Mouse (Mus musculus) heart, embryonic 16.5 days (tissue): Measurements from ENCODE around the gene Znrf3. TPM values are rescaled to one million over a fixed set of nuclear protein-coding genes. Genes with fewer than 3 reads are reported as not detected.
"Not testable (repeated sequence)": the region's sequence is repeated elsewhere in the genome, so short reads cannot be mapped to it uniquely, and the experiment has no call there.

Experiments used
- ATAC-seq: fragments of 200-750 bp; cut with Nextera tagmentation; replicated peaks from 2 replicates; pipeline ENCODE4 v1.8.0; 2017; ENCODE audit warnings: moderate number of reproducible peaks; ENCODE audit not compliant: insufficient read depth, low FRiP score; ENCODE audit errors: extremely low read depth
- H3K27ac ChIP-seq: fragments of 300-500 bp; sonication (generic); 2 replicates; pipeline ENCODE4 v1.5.1; 2014; ENCODE audit warnings: mild to moderate bottlenecking, low read length, control low read depth, moderate library complexity
- H3K27me3 ChIP-seq: fragments of 300-500 bp; sonication (generic); 2 replicates; pipeline ENCODE4 v1.6.1; 2014; ENCODE audit warnings: low read length, mixed read lengths; ENCODE audit not compliant: control insufficient read depth, insufficient read depth
- H3K36me3 ChIP-seq: fragments of 300-500 bp; sonication (generic); 2 replicates; pipeline ENCODE4 v1.6.1; 2014; ENCODE audit not compliant: control insufficient read depth, insufficient read depth
- H3K4me1 ChIP-seq: fragments of 300-500 bp; sonication (generic); 2 replicates; pipeline ENCODE4 v1.6.1; 2014; ENCODE audit warnings: low read length, mixed read lengths; ENCODE audit not compliant: control insufficient read depth, insufficient read depth
- H3K4me2 ChIP-seq: fragments of 300-500 bp; sonication (generic); 2 replicates; pipeline ENCODE4 v1.6.1; 2014; ENCODE audit warnings: low read depth, mild to moderate bottlenecking, control low read depth, low read length
- H3K4me3 ChIP-seq: fragments of 300-500 bp; sonication (generic); 2 replicates; pipeline ENCODE4 v1.5.1; 2014; ENCODE audit warnings: mild to moderate bottlenecking, control low read depth, low read length
- H3K9ac ChIP-seq: fragments of 300-500 bp; sonication (generic); 2 replicates; pipeline ENCODE4 v1.6.1; 2014; ENCODE audit warnings: low read length, control low read depth
- H3K9me3 ChIP-seq: fragments of 300-500 bp; sonication (generic); replicated peaks from 2 replicates; pipeline ENCODE4 v1.6.1; 2016; ENCODE audit warnings: low read length; ENCODE audit not compliant: control insufficient read depth
- WGBS: fragments of 180-500 bp; shearing (Covaris S2); extraction: QIAGEN DNeasy Blood & Tissue Kit; methylation state at CpG from one replicate; pipeline ENCODE4 v1.1.7; 2014; 5-methylcytosine and 5-hydroxymethylcytosine counted together
- polyA plus RNA-seq: library from polyadenylated mRNA; unstranded; fragments of >200 nt; fragmentation: Nextera tagmentation; extraction: Ambion mirVana; gene quantifications from 2 replicates; pipeline ENCODE4 v1.2.1, GENCODE M21; 2015

Znrf3 gene
- polyA plus RNA-seq: 6.5 and 7.3 TPM in 2 replicates

DNA sequence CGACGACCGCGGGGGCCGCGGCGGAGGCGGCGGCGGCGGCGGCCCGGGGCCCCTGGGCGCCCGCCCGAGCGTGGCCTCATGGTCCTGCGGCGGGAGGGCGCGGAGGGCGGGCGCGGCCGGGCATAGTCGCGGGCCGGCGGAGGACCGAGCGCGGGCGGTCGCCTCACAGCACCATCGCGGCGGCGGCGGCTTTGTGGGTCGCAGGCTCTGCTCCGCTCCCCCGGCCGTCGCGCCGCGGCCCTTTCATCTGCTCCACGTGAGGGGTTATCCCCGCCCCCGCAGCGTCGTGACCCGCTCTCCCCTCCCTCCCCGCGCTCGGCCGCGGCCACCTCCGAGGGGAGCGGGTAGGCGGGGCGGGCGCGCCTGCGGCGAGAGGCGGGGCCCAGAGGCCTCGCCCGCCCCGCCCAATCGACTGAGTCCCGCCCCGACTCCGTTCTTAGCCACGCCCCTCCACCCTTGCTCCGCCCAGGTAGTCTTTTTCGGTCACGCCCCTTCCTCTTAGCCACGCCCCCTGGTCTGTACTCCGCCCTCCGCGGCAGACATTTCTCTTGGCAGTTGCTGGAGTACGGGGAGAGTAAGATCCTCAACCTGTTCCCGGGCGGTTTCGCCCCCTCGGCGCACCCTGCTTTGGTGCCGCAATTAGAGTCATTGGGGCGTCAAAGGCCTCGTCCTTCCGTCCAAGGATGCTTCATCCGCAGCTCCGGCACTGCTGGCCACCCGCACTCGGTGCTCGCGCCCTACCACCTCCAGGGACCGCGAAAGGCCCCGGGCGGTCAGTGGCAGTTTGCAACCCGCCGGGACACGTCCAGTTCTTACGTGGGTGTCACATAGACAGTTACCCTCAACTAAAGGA is at the start of gene Znrf3:
Gene Znrf3, minus strand, starts transcription at position 249 of the 853 bp plus-strand sequence.
- H3K4me1 ChIP-seq: peaks cover 21% of the 10 kb centered on the region
- peak within 1 kb of the TSS; percentile 82 for H3K4me2 ChIP-seq
- H3K9ac ChIP-seq: peak within 1 kb of the TSS; percentile 92
- H3K36me3 ChIP-seq: no peaks in the 10 kb centered on the region
- H3K4me3 ChIP-seq: peak within 1 kb of the TSS; percentile 88
- no peaks in the 10 kb centered on the region for H3K9me3 ChIP-seq
- no peaks in the 10 kb centered on the region; the same call in 1 of the 2 replicates for H3K27me3 ChIP-seq
- ATAC-seq: peak; percentile 95
- under 1% methylated on average over 58 of the region's 106 CpGs for WGBS
- peak within 1 kb of the TSS; percentile 78 for H3K27ac ChIP-seq

GRCm38 (mm10) chr11:5493869-5494268 is 49.2 kb upstream of the Znrf3 start:
- no peak for ATAC-seq
- Histone ChIP-seq H3K9me3 (no peaks in the 10 kb centered on the region), H3K27me3 (no peaks in the 10 kb centered on the region), H3K4me1 (no peaks in the 10 kb centered on the region), H3K9ac (no peak overlapping the region), H3K4me3 (no peak overlapping the region), H3K36me3 (no peaks in the 10 kb centered on the region), H3K27ac (no peak overlapping the region), H3K4me2 (no peak overlapping the region)
- 65% methylated on average over 2 of the region's 2 CpGs for WGBS

- ATAC-seq: no peak
- no peak overlapping the region for H3K9ac ChIP-seq
- no peaks in the 10 kb centered on the region for H3K4me1 ChIP-seq
- H3K27me3 ChIP-seq: no peaks in the 10 kb centered on the region
- H3K4me3 ChIP-seq: no peak overlapping the region
- no peak overlapping the region for H3K4me2 ChIP-seq
- H3K27ac ChIP-seq: no peak overlapping the region
- no peaks in the 10 kb centered on the region for H3K9me3 ChIP-seq
- 41% methylated on average over 7 of the region's 7 CpGs for WGBS
- no peaks in the 10 kb centered on the region for H3K36me3 ChIP-seq
Measured at GRCm38 (mm10) chr11:5491912-5492311, 47.3 kb upstream of the Znrf3 start.

- Histone ChIP-seq H3K4me1 (no peaks in the 10 kb centered on the region), H3K4me2 (no peak overlapping the region), H3K27ac (no peak overlapping the region), H3K9ac (no peak overlapping the region), H3K4me3 (no peak overlapping the region), H3K36me3 (no peaks in the 10 kb centered on the region), H3K27me3 (no peaks in the 10 kb centered on the region), H3K9me3 (no peaks in the 10 kb centered on the region)
- WGBS: 74% methylated on average over 10 of the region's 10 CpGs
- ATAC-seq: no peak
Measured at GRCm38 (mm10) chr11:5490989-5491656, 46.5 kb upstream of the Znrf3 start.

GRCm38 (mm10) chr11:5489433-5489832 is 44.8 kb upstream of the Znrf3 start:
- ATAC-seq, H3K27ac ChIP-seq: not testable (repeated sequence)
- WGBS: 81% methylated on average over 10 of the region's 10 CpGs

DNA sequence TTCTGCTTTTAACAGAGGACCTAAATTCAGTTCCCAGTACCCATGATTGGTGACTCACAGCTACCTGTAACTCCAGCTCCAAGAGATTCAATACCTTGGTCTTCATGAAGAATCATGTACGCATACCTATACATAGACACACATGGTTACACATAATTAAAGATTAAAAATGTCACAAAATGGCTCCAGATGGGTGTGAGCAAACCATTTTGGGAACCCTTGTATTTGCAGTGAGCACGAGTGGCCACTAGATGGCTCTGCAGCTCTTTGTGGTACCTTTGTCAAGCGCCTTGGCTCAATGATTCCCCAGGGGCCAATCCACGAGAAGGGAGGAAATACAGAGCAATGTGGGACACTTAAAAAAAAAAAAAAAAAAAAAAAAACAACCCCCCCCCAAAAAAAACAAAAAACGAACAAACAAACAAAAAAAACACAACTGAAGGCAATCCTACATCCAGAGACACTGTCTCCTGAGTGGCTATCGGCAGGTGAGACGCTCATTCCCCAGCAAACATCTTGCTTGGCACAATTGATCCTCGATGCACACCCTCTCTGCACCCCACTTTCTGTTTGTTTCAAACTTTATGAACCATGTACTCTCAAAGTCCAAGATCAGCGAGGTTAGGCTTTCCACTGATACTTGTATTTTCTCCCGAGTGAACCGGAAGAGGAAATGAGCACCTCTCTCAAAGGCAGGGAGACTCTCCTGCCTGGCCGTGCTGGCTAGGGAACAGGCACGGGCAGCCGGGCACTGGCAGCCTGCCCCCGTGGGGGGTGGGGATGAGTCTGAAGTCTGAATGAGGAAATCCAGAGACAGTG is 40.8 kb upstream of the Znrf3 start:
- peak; percentile 78 for ATAC-seq
- 7% methylated on average over 15 of the region's 15 CpGs for WGBS

More at GRCm38 (mm10) chr11:5489433-5489832, 44.8 kb upstream of the Znrf3 start:
- not testable (repeated sequence) for H3K4me3 ChIP-seq, H3K9ac ChIP-seq, H3K27me3 ChIP-seq, H3K4me1 ChIP-seq, H3K9me3 ChIP-seq, H3K4me2 ChIP-seq, H3K36me3 ChIP-seq

GRCm38 (mm10) chr11:5482581-5482980 is 37.9 kb upstream of the Znrf3 start:
- Histone ChIP-seq H3K4me1 (no peaks in the 10 kb centered on the region), H3K4me3 (no peak overlapping the region), H3K27me3 (no peaks in the 10 kb centered on the region), H3K4me2 (no peak overlapping the region), H3K9ac (no peak overlapping the region), H3K9me3 (no peaks in the 10 kb centered on the region), H3K36me3 (no peaks in the 10 kb centered on the region), H3K27ac (no peak overlapping the region)
- no peak for ATAC-seq
- 81% methylated on average over 13 of the region's 13 CpGs for WGBS

More for the DNA sequence above, 40.8 kb upstream of the Znrf3 start:
- Histone ChIP-seq H3K4me2 (peak overlapping the region; percentile 66), H3K27ac (0 out of 2 replicates have a peak overlapping the region, but pooled peaks have one; percentile 2), H3K36me3 (no peaks in the 10 kb centered on the region), H3K27me3 (no peaks in the 10 kb centered on the region), H3K4me3 (peak overlapping the region; percentile 47), H3K9ac (peak overlapping the region; percentile 58), H3K4me1 (no peaks in the 10 kb centered on the region), H3K9me3 (no peaks in the 10 kb centered on the region)

DNA sequence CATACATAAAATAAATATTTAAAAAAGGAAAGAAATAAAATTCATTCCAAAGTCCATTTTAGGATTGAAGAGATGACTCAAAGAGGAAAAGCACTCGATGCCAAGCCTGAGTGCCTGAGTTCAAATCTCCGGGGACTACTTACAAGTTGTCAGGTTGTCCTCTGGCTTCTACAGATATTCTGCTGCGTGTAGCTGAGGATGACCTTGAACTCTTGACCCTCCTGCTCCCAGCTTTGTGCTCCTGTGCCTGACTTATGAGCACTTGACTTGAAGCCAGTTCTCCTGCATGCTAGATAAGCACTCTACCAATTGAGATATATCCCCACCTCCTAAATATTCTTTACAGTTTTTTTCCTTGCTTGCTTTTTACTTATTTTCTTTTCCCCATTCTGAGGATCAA is 34.2 kb upstream of the Znrf3 start:
- H3K4me1 ChIP-seq: no peaks in the 10 kb centered on the region
- no peak overlapping the region for H3K4me2 ChIP-seq
- ATAC-seq: no peak
- no peak overlapping the region for H3K4me3 ChIP-seq
- no peak overlapping the region for H3K27ac ChIP-seq
- no peaks in the 10 kb centered on the region for H3K9me3 ChIP-seq
- H3K27me3 ChIP-seq: no peaks in the 10 kb centered on the region
- WGBS: 72% methylated on average over 3 of the region's 3 CpGs
- no peaks in the 10 kb centered on the region for H3K36me3 ChIP-seq
- no peak overlapping the region for H3K9ac ChIP-seq
